Mouse (Mus musculus) CH12.LX (cell line): ENCODE results near the gene Postn.

ENCODE experiments used
- CTCF ChIP-seq, 2 experiments: IDR thresholded peaks in 1 of 2; conservative IDR thresholded peaks in 1 of 2; 2 replicates each; pipeline ENCODE4 v1.5.1; 2011 to 2012; ENCODE audit warnings: low read depth in 2 of 2, low read length in 2 of 2, improper control_type of control experiment in 1 of 2, inconsistent platforms in 1 of 2, mild to moderate bottlenecking in 1 of 2, moderate library complexity in 1 of 2
- ELF1 ChIP-seq: IDR thresholded peaks from 2 replicates; pipeline ENCODE4 v1.6.1; 2014; ENCODE audit warnings: low read depth, mild to moderate bottlenecking, inconsistent platforms, low read length, improper control_type of control experiment
- EP300 ChIP-seq: IDR thresholded peaks from 2 replicates; pipeline ENCODE4 v1.6.1; 2011; ENCODE audit warnings: low read length, improper control_type of control experiment
- GABPA ChIP-seq: IDR thresholded peaks from 2 replicates; pipeline ENCODE4 v1.6.1; 2012; ENCODE audit warnings: low read depth, low read length, improper control_type of control experiment, inconsistent platforms; ENCODE audit not compliant: insufficient replicate concordance
- MAFK ChIP-seq: IDR thresholded peaks from 2 replicates; pipeline ENCODE4 v1.6.1; 2011; ENCODE audit warnings: low read length, improper control_type of control experiment; ENCODE audit not compliant: insufficient replicate concordance
- MAX ChIP-seq: IDR thresholded peaks from 2 replicates; pipeline ENCODE4 v1.6.1; 2011; ENCODE audit warnings: low read length, improper control_type of control experiment
- MAZ ChIP-seq: IDR thresholded peaks from 2 replicates; pipeline ENCODE4 v1.6.1; 2012; ENCODE audit warnings: low read depth, mild to moderate bottlenecking, inconsistent platforms, low read length, improper control_type of control experiment, moderate library complexity
- NRF1 ChIP-seq: IDR thresholded peaks from 2 replicates; pipeline ENCODE4 v1.6.1; 2014; ENCODE audit warnings: low read depth, mild to moderate bottlenecking, inconsistent platforms, low read length, improper control_type of control experiment, moderate library complexity
- POLR2A ChIP-seq: IDR thresholded peaks from 2 replicates; pipeline ENCODE4 v1.6.1; 2011; ENCODE audit warnings: low read depth, mild to moderate bottlenecking, improper control_type of control experiment, low read length
- SIN3A ChIP-seq: IDR thresholded peaks from 2 replicates; pipeline ENCODE4 v1.6.1; 2012; ENCODE audit warnings: low read length, improper control_type of control experiment, inconsistent platforms
- TCF12 ChIP-seq: IDR thresholded peaks from 2 replicates; pipeline ENCODE4 v1.6.1; 2014; ENCODE audit warnings: low read depth, mild to moderate bottlenecking, inconsistent platforms, low read length, improper control_type of control experiment
- ZC3H11A ChIP-seq: IDR thresholded peaks from 2 replicates; pipeline ENCODE4 v1.6.1; 2012; ENCODE audit warnings: low read depth, mild to moderate bottlenecking, inconsistent platforms, low read length, improper control_type of control experiment
- ZNF384 ChIP-seq: IDR thresholded peaks from 2 replicates; pipeline ENCODE4 v1.6.1; 2012; ENCODE audit warnings: low read depth, low read length, improper control_type of control experiment, inconsistent platforms

- TF ChIP-seq MAX (no peak), SIN3A (no peak), POLR2A (no peak), CTCF (conservative IDR thresholded peaks at IDR 0.05 in 1 of 2, IDR thresholded peaks at IDR 0.05 in 1 of 2; ENCODE audit: low read depth in 2 of 2, low read length in 2 of 2) (no peak), MAFK (no peak), MAZ (no peak), TCF12 (no peak), NRF1 (no peak), EP300 (no peak), GABPA (no peak), ZNF384 (no peak), ELF1 (no peak), ZC3H11A (no peak)
Observed at GRCm38 (mm10) chr3:54420983-54421382, 60.1 kb downstream of the Postn start.
